Mouse (Mus musculus) limb, embryonic 10.5 days (tissue): Measurements from ENCODE around the gene Emsy. TPM values are rescaled to one million over a fixed set of nuclear protein-coding genes. Genes with fewer than 3 reads are reported as not detected.

Experiments used
- DNase-seq: peaks from one replicate; pipeline ENCODE4 v3.0.0-alpha.2; 2017; ENCODE audit warnings: low spot score
- H3K27ac ChIP-seq: fragments of 300-500 bp; sonication (generic); 2 replicates; pipeline ENCODE4 v1.5.1; 2016; ENCODE audit warnings: mild to moderate bottlenecking
- H3K27me3 ChIP-seq: fragments of 300-500 bp; sonication (generic); 2 replicates; pipeline ENCODE4 v1.6.1; 2016; ENCODE audit warnings: low read depth, mild to moderate bottlenecking; ENCODE audit not compliant: poor library complexity, severe bottlenecking
- H3K36me3 ChIP-seq: fragments of 300-500 bp; sonication (generic); 2 replicates; pipeline ENCODE4 v1.6.1; 2016; ENCODE audit warnings: mild to moderate bottlenecking, moderate library complexity
- H3K4me1 ChIP-seq: fragments of 300-500 bp; sonication (generic); 2 replicates; pipeline ENCODE4 v1.6.1; 2016
- H3K4me3 ChIP-seq: fragments of 300-500 bp; sonication (generic); 2 replicates; pipeline ENCODE4 v1.5.1; 2016; ENCODE audit warnings: mild to moderate bottlenecking, moderate library complexity
- H3K9me3 ChIP-seq: fragments of 300-500 bp; sonication (generic); replicated peaks from 2 replicates; pipeline ENCODE4 v1.6.1; 2016; ENCODE audit warnings: mild to moderate bottlenecking
- WGBS: fragments of 180-500 bp; shearing (Covaris S2); methylation state at CpG from one replicate; pipeline ENCODE4 v1.1.7; 2016; 5-methylcytosine and 5-hydroxymethylcytosine counted together
- polyA plus RNA-seq: library from polyadenylated mRNA; unstranded; fragments of >200 nt; fragmentation: Nextera tagmentation; extraction: Ambion mirVana; gene quantifications from 2 replicates; pipeline ENCODE4 v1.2.1, GENCODE M21; 2016

Gene Emsy
- polyA plus RNA-seq, 1 experiment from 2014 or later = 46.1 TPM

DNA sequence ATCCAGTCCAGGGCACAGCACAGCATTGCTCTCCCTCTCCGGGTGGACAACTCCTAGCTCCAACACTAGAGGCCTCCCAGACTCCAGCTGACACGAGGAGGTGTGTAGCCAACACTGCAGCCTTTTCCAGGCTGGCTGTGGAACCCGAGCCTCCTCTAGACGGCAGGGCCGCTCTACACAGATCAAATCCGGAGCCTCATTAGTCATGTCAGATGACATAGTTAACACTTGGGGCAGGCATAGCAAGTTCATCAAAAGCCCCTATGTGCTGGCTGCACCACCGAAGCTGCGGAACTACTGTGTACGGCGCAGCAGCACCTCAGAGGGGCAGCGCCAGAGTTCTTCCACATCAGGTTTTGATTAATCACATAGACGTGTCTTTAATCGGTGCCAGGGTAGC lies 29.3 kb upstream of the Emsy start:
- DNase-seq = peak; percentile 76
- Histone ChIP-seq H3K27me3 (0 out of 2 replicates have a peak, but pooled peaks cover 8% of the 10 kb centered on the region), H3K9me3 (no peaks in the 10 kb centered on the region), H3K4me1 (peaks cover 27% of the 10 kb centered on the region), H3K27ac (peak overlapping the region; percentile 48), H3K4me3 (peak overlapping the region; percentile 33), H3K36me3 (no peaks in the 10 kb centered on the region)
- 27% methylated on average over 13 of the region's 13 CpGs for WGBS

DNA sequence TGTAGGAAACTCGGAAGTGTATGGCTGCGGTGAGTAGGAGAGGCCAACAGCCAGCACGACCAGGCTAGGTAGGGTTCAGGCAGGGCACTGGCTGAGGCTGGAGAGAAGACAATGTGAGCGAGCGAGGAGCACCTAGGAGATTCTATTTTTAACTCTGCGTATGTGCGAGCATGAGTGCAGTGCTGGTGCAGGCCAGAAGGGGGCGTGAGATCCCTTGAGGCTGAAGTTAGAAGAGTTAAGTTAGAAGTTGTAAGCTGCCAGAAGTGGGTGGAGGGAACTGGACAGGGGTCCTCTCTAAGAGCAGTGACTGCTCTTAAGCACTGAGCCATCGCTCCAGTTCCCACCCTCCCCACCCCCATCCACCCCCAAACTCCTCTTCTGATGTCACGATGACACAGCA lies 26.2 kb upstream of the Emsy start:
- no peak for DNase-seq
- WGBS = 92% methylated on average over 10 of the region's 10 CpGs
- Histone ChIP-seq H3K4me1 (peaks cover 46% of the 10 kb centered on the region), H3K9me3 (no peaks in the 10 kb centered on the region), H3K4me3 (no peak overlapping the region), H3K27me3 (0 out of 2 replicates have a peak, but pooled peaks cover 8% of the 10 kb centered on the region), H3K27ac (no peak overlapping the region), H3K36me3 (no peaks in the 10 kb centered on the region)

DNA sequence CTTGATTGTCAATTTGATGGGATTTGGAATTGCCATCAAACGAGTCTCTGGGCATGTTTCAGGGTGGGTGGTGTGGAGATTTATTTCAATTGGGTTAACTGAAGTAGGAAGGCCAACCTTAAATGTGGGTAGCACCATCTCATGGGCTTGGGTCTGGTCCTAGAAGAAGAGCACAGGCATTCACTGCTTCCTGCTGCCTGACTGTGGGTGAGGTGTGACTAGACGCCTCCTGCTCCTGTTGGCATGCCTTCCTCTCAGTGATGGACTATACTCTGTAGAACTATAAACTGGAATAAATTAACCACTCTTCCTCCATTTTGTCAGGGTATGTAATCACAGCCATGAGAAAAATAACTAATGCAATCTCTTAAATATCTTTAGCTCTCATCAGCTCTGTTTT lies 24.1 kb upstream of the Emsy start:
- no peak for DNase-seq
- H3K4me1 ChIP-seq = peaks cover 46% of the 10 kb centered on the region
- H3K4me3 ChIP-seq = no peak overlapping the region
- 0 out of 2 replicates have a peak, but pooled peaks cover 5% of the 10 kb centered on the region for H3K27me3 ChIP-seq
- 58% methylated on average over 2 of the region's 2 CpGs for WGBS
- no peaks in the 10 kb centered on the region for H3K36me3 ChIP-seq
- no peak overlapping the region for H3K27ac ChIP-seq
- no peaks in the 10 kb centered on the region for H3K9me3 ChIP-seq

DNA sequence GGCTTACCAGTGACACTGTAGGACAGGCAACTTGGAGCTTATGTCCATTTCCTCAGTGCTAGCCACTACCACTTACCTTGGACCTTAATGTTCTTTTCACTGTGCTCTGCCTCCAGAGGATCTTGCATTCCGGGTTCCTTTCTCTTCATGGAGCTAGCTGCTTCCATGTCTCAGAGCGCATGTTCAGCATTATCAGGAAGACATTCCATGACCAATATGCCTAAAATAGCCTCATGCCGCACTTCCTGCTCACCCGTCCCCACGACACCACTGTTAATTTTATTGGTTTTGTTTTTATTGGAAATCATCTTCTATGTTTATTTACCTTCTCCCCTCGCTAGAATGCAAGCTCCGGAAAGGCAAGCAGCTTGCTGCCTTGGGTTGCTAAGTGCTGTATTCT lies 21.9 kb upstream of the Emsy start:
- 74% methylated on average over 7 of the region's 7 CpGs for WGBS
- H3K27ac ChIP-seq = no peak overlapping the region
- H3K36me3 ChIP-seq = no peaks in the 10 kb centered on the region
- no peak overlapping the region for H3K4me3 ChIP-seq
- peaks cover 31% of the 10 kb centered on the region for H3K4me1 ChIP-seq
- H3K27me3 ChIP-seq = peaks cover 10% of the 10 kb centered on the region; the same call in 1 of the 2 replicates
- no peak for DNase-seq
- no peaks in the 10 kb centered on the region for H3K9me3 ChIP-seq

GRCm38 (mm10) chr7:98677511-98677910 lies 20.9 kb upstream of the Emsy start:
- peak; percentile 46 for DNase-seq
- Histone ChIP-seq H3K4me3 (no peak overlapping the region), H3K4me1 (peaks cover 35% of the 10 kb centered on the region), H3K27me3 (peaks cover 5% of the 10 kb centered on the region; the same call in 1 of the 2 replicates), H3K36me3 (no peaks in the 10 kb centered on the region), H3K9me3 (no peaks in the 10 kb centered on the region), H3K27ac (no peak overlapping the region)
- WGBS = 57% methylated on average over 2 of the region's 2 CpGs

DNA sequence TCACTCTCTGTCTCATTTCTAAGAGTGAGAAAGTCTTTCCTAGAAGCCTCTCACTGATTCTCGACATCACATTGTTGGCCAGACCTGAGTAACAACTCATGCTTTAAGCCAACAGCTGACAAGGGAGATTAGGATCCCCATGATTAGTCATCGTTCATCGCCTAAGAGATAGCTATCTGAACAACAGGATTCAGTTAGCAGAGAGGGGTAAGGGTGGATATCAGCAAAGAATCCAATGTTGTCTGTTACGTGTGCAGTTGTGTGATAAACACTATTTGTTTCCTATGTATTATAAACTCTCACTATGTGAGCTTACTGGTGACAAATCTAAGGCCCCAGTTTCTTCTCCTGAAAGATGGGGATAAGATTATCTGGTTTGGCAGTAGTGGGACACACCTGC lies 17.8 kb upstream of the Emsy start:
- WGBS = 84% methylated on average over 4 of the region's 4 CpGs
- DNase-seq = no peak
- Histone ChIP-seq H3K4me3 (no peak overlapping the region), H3K9me3 (no peaks in the 10 kb centered on the region), H3K27me3 (peaks cover 5% of the 10 kb centered on the region; the same call in 1 of the 2 replicates), H3K36me3 (no peaks in the 10 kb centered on the region), H3K4me1 (peaks cover 44% of the 10 kb centered on the region), H3K27ac (no peak overlapping the region)

DNA sequence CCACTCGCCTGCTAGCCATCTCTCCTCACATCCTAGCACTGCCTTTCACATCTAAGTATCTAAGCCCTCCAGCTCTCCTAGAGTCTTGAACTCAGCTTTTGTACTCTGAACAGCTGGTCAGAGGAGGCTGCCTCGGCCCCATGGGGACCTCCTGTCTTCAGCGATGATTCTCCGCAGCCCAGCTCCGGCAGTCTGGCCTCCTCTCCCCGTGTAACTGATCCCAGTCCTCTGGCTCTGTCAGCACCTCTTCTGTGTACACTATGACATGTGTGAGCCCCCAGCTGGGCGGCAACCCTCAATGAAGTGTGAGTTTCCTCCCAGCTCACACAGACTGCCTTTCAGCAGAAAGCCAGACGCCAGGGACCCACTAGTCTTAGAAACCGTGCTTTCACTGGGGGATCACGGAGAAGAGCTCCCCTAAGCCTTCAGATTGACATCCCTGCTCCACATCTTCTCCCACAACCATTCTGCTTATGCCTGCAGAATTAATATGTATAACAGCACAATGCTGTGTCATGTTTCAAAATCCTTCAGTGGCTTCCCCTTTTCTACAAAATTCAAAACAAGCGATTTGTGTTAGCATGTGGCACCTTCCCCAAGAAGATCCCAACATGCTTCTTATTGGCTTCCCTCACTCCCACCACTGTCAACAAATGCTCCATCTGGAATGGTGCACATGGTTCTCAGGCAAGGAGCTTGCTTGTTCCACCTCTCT lies 15.8 kb upstream of the Emsy start:
- H3K27ac ChIP-seq = peak overlapping the region; percentile 58
- no peaks in the 10 kb centered on the region for H3K36me3 ChIP-seq
- 45% methylated on average over 11 of the region's 11 CpGs for WGBS
- peak; percentile 66 for DNase-seq
- no peaks in the 10 kb centered on the region for H3K9me3 ChIP-seq
- 0 out of 2 replicates have a peak overlapping the region, but pooled peaks have one; percentile 0 for H3K4me3 ChIP-seq
- peaks cover 38% of the 10 kb centered on the region for H3K4me1 ChIP-seq
- peaks cover 5% of the 10 kb centered on the region; the same call in 1 of the 2 replicates for H3K27me3 ChIP-seq

- Histone ChIP-seq H3K4me3 (no peak overlapping the region), H3K4me1 (peaks cover 34% of the 10 kb centered on the region), H3K36me3 (no peaks in the 10 kb centered on the region), H3K27me3 (peaks cover 5% of the 10 kb centered on the region; the same call in 1 of the 2 replicates), H3K9me3 (no peaks in the 10 kb centered on the region), H3K27ac (peak overlapping the region; percentile 58)
- 42% methylated on average over 9 of the region's 9 CpGs for WGBS
- DNase-seq = no peak
Measured at GRCm38 (mm10) chr7:98671416-98671815, 14.8 kb upstream of the Emsy start.

DNA sequence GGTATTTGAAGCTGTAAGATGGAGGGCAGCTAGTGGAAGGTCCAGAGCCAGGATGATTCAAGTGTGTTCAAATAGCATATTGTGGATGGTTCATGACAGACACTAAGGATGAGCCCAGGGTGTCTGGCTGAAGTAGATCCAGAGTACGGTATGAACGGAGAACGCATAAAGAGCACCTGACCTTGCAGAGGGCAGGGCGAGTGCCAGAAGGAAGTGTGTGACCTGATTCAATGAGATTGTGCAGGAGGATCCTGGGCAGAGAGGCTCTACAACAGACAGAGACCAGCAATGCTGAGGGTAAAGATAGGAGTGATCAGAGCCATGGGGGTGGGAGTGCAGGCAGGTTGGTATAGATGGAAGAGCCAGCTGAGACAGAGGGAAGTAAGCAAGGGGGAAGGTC lies 14.2 kb upstream of the Emsy start:
- H3K27me3 ChIP-seq = peaks cover 5% of the 10 kb centered on the region; the same call in 1 of the 2 replicates
- no peaks in the 10 kb centered on the region for H3K36me3 ChIP-seq
- H3K4me3 ChIP-seq = no peak overlapping the region
- peak overlapping the region; percentile 58; the same call in 1 of the 2 replicates for H3K27ac ChIP-seq
- peaks cover 34% of the 10 kb centered on the region for H3K4me1 ChIP-seq
- 91% methylated on average over 4 of the region's 4 CpGs for WGBS
- DNase-seq = no peak
- H3K9me3 ChIP-seq = no peaks in the 10 kb centered on the region

GRCm38 (mm10) chr7:98667956-98668746 lies 11.6 kb upstream of the Emsy start:
- Histone ChIP-seq H3K4me3 (no peak overlapping the region), H3K36me3 (no peaks in the 10 kb centered on the region), H3K4me1 (peaks cover 34% of the 10 kb centered on the region), H3K27me3 (no peaks in the 10 kb centered on the region), H3K27ac (peak overlapping the region; percentile 27; the same call in 1 of the 2 replicates), H3K9me3 (no peaks in the 10 kb centered on the region)
- DNase-seq = no peak
- 84% methylated on average over 6 of the region's 6 CpGs for WGBS

- DNase-seq = no peak
- Histone ChIP-seq H3K36me3 (0 out of 2 replicates have a peak, but pooled peaks cover 6% of the 10 kb centered on the region), H3K9me3 (no peaks in the 10 kb centered on the region), H3K4me1 (peaks cover 13% of the 10 kb centered on the region), H3K27ac (no peak overlapping the region), H3K4me3 (no peak overlapping the region), H3K27me3 (no peaks in the 10 kb centered on the region)
- WGBS = 92% methylated on average over 6 of the region's 6 CpGs
Measured at GRCm38 (mm10) chr7:98665726-98666125, 9.1 kb upstream of the Emsy start.

DNA sequence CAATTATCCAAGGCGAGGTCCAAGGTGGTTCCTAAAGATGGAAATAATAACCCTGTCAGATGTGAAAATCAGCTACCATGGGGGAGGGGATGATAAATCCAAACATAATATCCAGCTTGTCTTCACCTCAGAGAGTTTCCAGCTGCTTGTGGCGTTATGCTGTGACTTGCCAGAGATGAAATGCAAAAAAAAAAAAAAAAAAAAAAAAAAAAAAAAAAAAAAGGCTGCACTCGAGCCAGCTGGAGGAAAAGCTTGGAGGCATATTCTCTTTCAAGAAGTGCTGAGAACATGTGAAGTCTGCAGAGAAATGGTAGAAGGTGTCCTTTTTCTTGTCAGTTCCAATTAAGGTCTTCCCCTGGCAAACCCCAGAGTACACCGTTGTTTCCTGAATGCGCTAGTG lies 8.6 kb upstream of the Emsy start:
- no peak for DNase-seq
- Histone ChIP-seq H3K4me1 (peaks cover 13% of the 10 kb centered on the region), H3K27ac (no peak overlapping the region), H3K9me3 (no peaks in the 10 kb centered on the region), H3K4me3 (no peak overlapping the region), H3K27me3 (no peaks in the 10 kb centered on the region), H3K36me3 (0 out of 2 replicates have a peak, but pooled peaks cover 11% of the 10 kb centered on the region)
- whole genome bisulfite sequencing = 59% methylated on average over 5 of the region's 5 CpGs
